Mouse (Mus musculus): ENCODE measurements around the gene Lrrc51. TPM values are rescaled to one million over a fixed set of nuclear protein-coding genes. Genes with fewer than 3 reads are reported as not detected.

Lrrc51 gene
- polyA plus RNA-seq (2014; fragmentation: Nextera tagmentation; extraction: Ambion mirVana): 8.3 and 10.2 TPM in 2 replicates

- Histone ChIP-seq H3K9ac (ENCODE audit: low read length) (peak within 1 kb of the TSS; percentile 64), H3K4me3 (ENCODE audit: low read depth, low read length) (peak within 1 kb of the TSS; percentile 54), H3K27ac (ENCODE audit: low read depth, low read length) (no peak within 1 kb of the TSS), H3K4me1 (ENCODE audit: control insufficient read depth, insufficient read depth, low read length) (peaks cover 5% of the 10 kb centered on the region; the same call in 1 of the 2 replicates), H3K9me3 (ENCODE audit: control insufficient read depth, low read length) (no peaks in the 10 kb centered on the region), H3K27me3 (ENCODE audit: control insufficient read depth, insufficient read depth, low read length) (no peaks in the 10 kb centered on the region), H3K4me2 (peak within 1 kb of the TSS; percentile 56), H3K36me3 (ENCODE audit: control insufficient read depth, insufficient read depth, low read length) (no peaks in the 10 kb centered on the region)
- DNase-seq (ENCODE audit: low spot score, missing footprints) (peak; percentile 99), ATAC-seq (ENCODE audit: low FRiP score) (peak; percentile 98)
- under 1% methylated on average over 40 of the region's 40 CpGs for WGBS
Measured at GRCm38 (mm10) chr7:101933751-101934240, at the start of gene Lrrc51, which contains the start of gene Numa1. Gene Lrrc51 (minus strand): TSS chr7:101933895. Gene Numa1 (plus strand): TSS chr7:101934111.

- Histone ChIP-seq H3K36me3 (ENCODE audit: control insufficient read depth, insufficient read depth, low read length) (no peaks in the 10 kb centered on the region; the same call in 1 of the 2 replicates), H3K4me3 (ENCODE audit: low read depth, low read length) (no peak overlapping the region), H3K4me2 (no peak overlapping the region), H3K27ac (ENCODE audit: low read depth, low read length) (no peak overlapping the region), H3K9me3 (ENCODE audit: control insufficient read depth, low read length) (no peaks in the 10 kb centered on the region), H3K4me1 (ENCODE audit: control insufficient read depth, insufficient read depth, low read length) (no peaks in the 10 kb centered on the region), H3K27me3 (ENCODE audit: control insufficient read depth, insufficient read depth, low read length) (no peaks in the 10 kb centered on the region), H3K9ac (ENCODE audit: low read length) (no peak overlapping the region)
- ATAC-seq (ENCODE audit: low FRiP score) (no peak), DNase-seq (ENCODE audit: low spot score, missing footprints) (no peak)
- WGBS: 80% methylated on average over 1 of the region's 1 CpGs
Measured at GRCm38 (mm10) chr7:101982735-101983134, 49.0 kb upstream of the Lrrc51 start.

- H3K4me3 ChIP-seq (ENCODE audit: low read depth, low read length): no peak overlapping the region
- no peak for ATAC-seq (ENCODE audit: low FRiP score)
- no peak overlapping the region for H3K9ac ChIP-seq (ENCODE audit: low read length)
- H3K27ac ChIP-seq (ENCODE audit: low read depth, low read length): no peak overlapping the region
- WGBS: 62% methylated on average over 2 of the region's 2 CpGs
- no peaks in the 10 kb centered on the region for H3K27me3 ChIP-seq (ENCODE audit: control insufficient read depth, insufficient read depth, low read length)
- no peaks in the 10 kb centered on the region; the same call in 1 of the 2 replicates for H3K36me3 ChIP-seq (ENCODE audit: control insufficient read depth, insufficient read depth, low read length)
- H3K9me3 ChIP-seq (ENCODE audit: control insufficient read depth, low read length): no peaks in the 10 kb centered on the region
- H3K4me1 ChIP-seq (ENCODE audit: control insufficient read depth, insufficient read depth, low read length): peaks cover 12% of the 10 kb centered on the region
- no peak for DNase-seq (ENCODE audit: low spot score, missing footprints)
- H3K4me2 ChIP-seq: no peak overlapping the region
Measured at GRCm38 (mm10) chr7:101974505-101974904, 40.8 kb upstream of the Lrrc51 start.

GRCm38 (mm10) chr7:101973730-101974129, 40.0 kb upstream of the Lrrc51 start:
- no peak overlapping the region for H3K4me2 ChIP-seq
- H3K4me1 ChIP-seq (ENCODE audit: control insufficient read depth, insufficient read depth, low read length): peaks cover 17% of the 10 kb centered on the region
- DNase-seq (ENCODE audit: low spot score, missing footprints): no peak
- H3K9ac ChIP-seq (ENCODE audit: low read length): no peak overlapping the region
- no peak overlapping the region for H3K27ac ChIP-seq (ENCODE audit: low read depth, low read length)
- no peak overlapping the region for H3K4me3 ChIP-seq (ENCODE audit: low read depth, low read length)
- no peaks in the 10 kb centered on the region; the same call in 1 of the 2 replicates for H3K36me3 ChIP-seq (ENCODE audit: control insufficient read depth, insufficient read depth, low read length)
- no peak for ATAC-seq (ENCODE audit: low FRiP score)
- 80% methylated on average over 3 of the region's 3 CpGs for WGBS
- H3K9me3 ChIP-seq (ENCODE audit: control insufficient read depth, low read length): no peaks in the 10 kb centered on the region
- H3K27me3 ChIP-seq (ENCODE audit: control insufficient read depth, insufficient read depth, low read length): no peaks in the 10 kb centered on the region

GRCm38 (mm10) chr7:101971721-101972120, 38.0 kb upstream of the Lrrc51 start:
- H3K36me3 ChIP-seq (ENCODE audit: control insufficient read depth, insufficient read depth, low read length): no peaks in the 10 kb centered on the region; the same call in 1 of the 2 replicates
- H3K27ac ChIP-seq (ENCODE audit: low read depth, low read length): peak overlapping the region; percentile 100
- H3K9me3 ChIP-seq (ENCODE audit: control insufficient read depth, low read length): no peaks in the 10 kb centered on the region
- no peaks in the 10 kb centered on the region for H3K27me3 ChIP-seq (ENCODE audit: control insufficient read depth, insufficient read depth, low read length)
- peak overlapping the region; percentile 70 for H3K4me2 ChIP-seq
- 48% methylated on average over 2 of the region's 2 CpGs for WGBS
- peak overlapping the region; percentile 77 for H3K4me3 ChIP-seq (ENCODE audit: low read depth, low read length)
- H3K9ac ChIP-seq (ENCODE audit: low read length): peak overlapping the region; percentile 94
- peaks cover 17% of the 10 kb centered on the region for H3K4me1 ChIP-seq (ENCODE audit: control insufficient read depth, insufficient read depth, low read length)
- ATAC-seq (ENCODE audit: low FRiP score) (no peak), DNase-seq (ENCODE audit: low spot score, missing footprints) (no peak)

- Histone ChIP-seq H3K9me3 (ENCODE audit: control insufficient read depth, low read length) (no peaks in the 10 kb centered on the region), H3K36me3 (ENCODE audit: control insufficient read depth, insufficient read depth, low read length) (no peaks in the 10 kb centered on the region), H3K27me3 (ENCODE audit: control insufficient read depth, insufficient read depth, low read length) (no peaks in the 10 kb centered on the region), H3K9ac (ENCODE audit: low read length) (peak overlapping the region; percentile 94), H3K4me2 (peak overlapping the region; percentile 70), H3K4me1 (ENCODE audit: control insufficient read depth, insufficient read depth, low read length) (peaks cover 17% of the 10 kb centered on the region), H3K4me3 (ENCODE audit: low read depth, low read length) (peak overlapping the region; percentile 77), H3K27ac (ENCODE audit: low read depth, low read length) (peak overlapping the region; percentile 100)
- ATAC-seq (ENCODE audit: low FRiP score) (peak; percentile 67), DNase-seq (ENCODE audit: low spot score, missing footprints) (peak; percentile 98)
- 7% methylated on average over 19 of the region's 19 CpGs for WGBS
Measured at GRCm38 (mm10) chr7:101970821-101971461, 37.2 kb upstream of the Lrrc51 start.

GRCm38 (mm10) chr7:101970429-101970775, 36.7 kb upstream of the Lrrc51 start:
- Histone ChIP-seq H3K4me3 (ENCODE audit: low read depth, low read length) (peak overlapping the region; percentile 77), H3K36me3 (ENCODE audit: control insufficient read depth, insufficient read depth, low read length) (no peaks in the 10 kb centered on the region), H3K4me1 (ENCODE audit: control insufficient read depth, insufficient read depth, low read length) (peaks cover 17% of the 10 kb centered on the region), H3K27ac (ENCODE audit: low read depth, low read length) (peak overlapping the region; percentile 100), H3K9ac (ENCODE audit: low read length) (peak overlapping the region; percentile 94), H3K27me3 (ENCODE audit: control insufficient read depth, insufficient read depth, low read length) (no peaks in the 10 kb centered on the region), H3K4me2 (peak overlapping the region; percentile 70), H3K9me3 (ENCODE audit: control insufficient read depth, low read length) (no peaks in the 10 kb centered on the region)
- DNase-seq (ENCODE audit: low spot score, missing footprints): no peak
- ATAC-seq (ENCODE audit: low FRiP score): peak; percentile 72
- WGBS: 0% methylated on average over 12 of the region's 17 CpGs

- Histone ChIP-seq H3K36me3 (ENCODE audit: control insufficient read depth, insufficient read depth, low read length) (no peaks in the 10 kb centered on the region), H3K4me3 (ENCODE audit: low read depth, low read length) (peak overlapping the region; percentile 77), H3K27ac (ENCODE audit: low read depth, low read length) (peak overlapping the region; percentile 100), H3K27me3 (ENCODE audit: control insufficient read depth, insufficient read depth, low read length) (no peaks in the 10 kb centered on the region), H3K9ac (ENCODE audit: low read length) (peak overlapping the region; percentile 94), H3K4me2 (peak overlapping the region; percentile 70), H3K9me3 (ENCODE audit: control insufficient read depth, low read length) (no peaks in the 10 kb centered on the region), H3K4me1 (ENCODE audit: control insufficient read depth, insufficient read depth, low read length) (peaks cover 17% of the 10 kb centered on the region)
- peak; percentile 98 for DNase-seq (ENCODE audit: low spot score, missing footprints)
- under 1% methylated on average over 52 of the region's 53 CpGs for WGBS
- peak; percentile 94 for ATAC-seq (ENCODE audit: low FRiP score)
Measured at GRCm38 (mm10) chr7:101969694-101970428, 36.2 kb upstream of the Lrrc51 start.

GRCm38 (mm10) chr7:101968751-101969150, 35.1 kb upstream of the Lrrc51 start:
- 75% methylated on average over 2 of the region's 2 CpGs for WGBS
- no peaks in the 10 kb centered on the region for H3K27me3 ChIP-seq (ENCODE audit: control insufficient read depth, insufficient read depth, low read length)
- no peak overlapping the region; the same call in 1 of the 2 replicates for H3K4me2 ChIP-seq
- DNase-seq (ENCODE audit: low spot score, missing footprints): no peak
- H3K9ac ChIP-seq (ENCODE audit: low read length): peak overlapping the region; percentile 28; the same call in 1 of the 2 replicates
- 0 out of 2 replicates have a peak overlapping the region, but pooled peaks have one; percentile 11 for H3K27ac ChIP-seq (ENCODE audit: low read depth, low read length)
- H3K36me3 ChIP-seq (ENCODE audit: control insufficient read depth, insufficient read depth, low read length): no peaks in the 10 kb centered on the region
- peaks cover 17% of the 10 kb centered on the region for H3K4me1 ChIP-seq (ENCODE audit: control insufficient read depth, insufficient read depth, low read length)
- no peak for ATAC-seq (ENCODE audit: low FRiP score)
- H3K9me3 ChIP-seq (ENCODE audit: control insufficient read depth, low read length): no peaks in the 10 kb centered on the region
- H3K4me3 ChIP-seq (ENCODE audit: low read depth, low read length): no peak overlapping the region

Data from midbrain, embryonic 11.5 days (tissue).